Mouse (Mus musculus) v-Abl transformed pro-B cells (cell line): ENCODE measurements at regions not wholly inside any gene's neighbourhood (a gene's known extent, or its start where the extent isn't known, plus 50 kb on each side); places are given as distances from the start of the nearest gene placed in this dataset.

ENCODE experiments used
- in situ Hi-C, 2 experiments: fragments of 400-800 bp; cut with MboI; formaldehyde crosslinking; loops; one replicate each; pipeline ENCODE4 v1.15.1; 2025; ENCODE audit not compliant: unreplicated experiment in 2 of 2

DNA sequence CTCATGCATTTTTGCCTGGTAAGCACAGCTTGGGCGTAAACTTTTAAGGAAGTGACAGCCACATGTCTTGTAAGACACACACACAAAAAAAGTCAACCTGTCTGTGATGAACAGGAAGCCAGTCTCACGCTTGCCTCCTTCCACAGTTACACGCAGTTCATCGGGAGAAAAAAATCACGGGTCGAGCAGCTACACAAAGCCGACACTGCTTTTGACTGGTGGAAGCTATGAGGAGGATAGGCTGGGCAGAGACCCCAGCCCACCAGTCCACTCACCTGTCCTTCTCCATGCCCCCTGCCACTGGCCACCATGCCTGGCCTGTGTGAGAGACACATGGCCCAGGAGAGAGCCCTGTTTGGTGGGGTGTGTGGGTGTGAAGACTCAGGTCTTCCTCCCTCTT lies 119.2 kb downstream of the Ets2 start:
- in situ Hi-C loops: no loop called here

DNA sequence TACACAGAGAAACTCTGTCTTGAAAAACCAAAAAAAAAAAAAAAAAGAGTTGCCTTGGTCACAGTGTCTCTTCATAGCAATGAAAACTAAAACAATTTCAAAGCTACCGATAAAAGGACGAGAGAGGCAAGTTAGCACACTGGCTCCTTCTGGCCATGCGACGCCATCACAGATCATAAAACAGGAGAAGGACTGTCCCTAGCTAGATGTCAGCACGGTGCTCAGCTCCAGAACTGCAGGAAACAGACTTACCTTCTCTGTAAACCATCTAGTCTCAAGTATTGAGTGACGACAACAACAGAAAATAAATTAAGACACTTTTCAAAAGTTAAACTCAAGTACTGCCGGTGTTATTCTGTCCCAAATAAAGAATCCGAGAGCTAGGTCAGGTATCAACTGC lies 118.7 kb downstream of the Ets2 start:
- in situ Hi-C loops: no loop called here

DNA sequence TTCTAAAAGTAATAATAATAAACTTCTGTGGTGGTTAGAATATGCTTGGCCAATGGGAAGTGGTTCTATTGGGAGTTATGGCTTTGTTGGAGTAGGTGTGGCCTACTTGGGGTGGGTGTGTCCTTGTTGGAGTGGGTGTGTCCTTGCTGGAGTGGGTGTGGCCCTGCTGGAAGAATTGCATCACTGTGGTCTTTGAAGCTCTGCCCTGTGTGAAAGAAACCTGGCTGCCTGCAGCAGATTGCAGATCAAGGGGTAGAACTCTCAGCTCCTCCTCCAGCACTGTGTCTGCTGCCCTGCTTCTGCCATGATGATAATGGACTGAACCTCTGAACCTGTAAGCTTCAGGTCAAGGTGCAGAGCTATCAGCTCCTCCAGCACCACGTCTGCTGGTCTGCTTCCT lies 118.1 kb downstream of the Ets2 start:
- in situ Hi-C loops: no loop called here

DNA sequence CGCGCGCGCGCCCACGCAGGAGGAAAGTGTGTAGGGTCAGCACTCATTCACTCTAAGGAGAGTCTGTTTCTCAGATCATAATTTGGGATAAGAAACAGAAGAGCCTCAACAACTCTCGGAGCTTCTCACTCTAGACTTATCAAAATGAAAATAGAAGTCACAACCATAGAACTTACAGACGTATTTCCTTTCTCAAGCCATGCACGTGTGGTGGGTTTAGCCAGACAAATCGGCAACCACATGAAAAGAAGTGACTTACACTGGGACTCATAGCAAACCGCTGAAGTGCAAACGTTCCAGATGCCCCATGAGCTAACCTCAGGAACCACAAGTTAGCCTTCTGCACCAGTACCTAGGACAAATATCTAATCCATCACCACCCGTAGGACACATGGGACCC lies 114.1 kb downstream of the Ets2 start:
- in situ Hi-C loops: loop anchor here (5.0 to 10.0 kb wide), 2 partner anchors 89 to 111 kb away; partner anchors contain the start of gene Ets2 (in 1 of the 2)

DNA sequence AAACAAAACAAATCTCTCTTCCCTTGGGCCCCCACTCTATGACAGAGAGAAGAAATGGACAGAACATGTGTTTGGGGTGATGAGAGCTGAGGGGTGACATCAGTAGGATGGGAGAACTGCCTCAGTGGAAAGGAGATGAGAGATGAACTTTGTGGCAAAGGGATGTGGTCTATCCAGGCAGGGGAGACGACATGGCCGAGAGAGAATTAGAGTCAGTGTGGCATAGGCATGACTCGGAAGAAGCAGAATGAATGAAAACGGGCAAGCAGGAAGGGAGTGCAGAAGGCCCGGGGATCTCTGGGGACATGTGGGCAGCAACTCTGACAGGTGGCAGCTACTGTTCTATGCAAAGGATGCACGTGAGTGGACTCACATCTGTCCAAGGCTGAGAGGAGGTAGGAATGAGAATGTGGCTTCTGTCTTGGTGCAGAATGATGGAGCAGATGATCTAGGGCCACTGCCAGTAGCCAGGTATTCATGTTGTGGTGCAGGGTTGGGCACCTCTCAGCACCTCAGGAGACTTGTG lies 113.4 kb downstream of the Ets2 start:
- in situ Hi-C loops: loop anchor here (5.0 to 10.0 kb wide), 2 partner anchors 88 to 110 kb away; partner anchors contain the start of gene Ets2 (in 1 of the 2)

DNA sequence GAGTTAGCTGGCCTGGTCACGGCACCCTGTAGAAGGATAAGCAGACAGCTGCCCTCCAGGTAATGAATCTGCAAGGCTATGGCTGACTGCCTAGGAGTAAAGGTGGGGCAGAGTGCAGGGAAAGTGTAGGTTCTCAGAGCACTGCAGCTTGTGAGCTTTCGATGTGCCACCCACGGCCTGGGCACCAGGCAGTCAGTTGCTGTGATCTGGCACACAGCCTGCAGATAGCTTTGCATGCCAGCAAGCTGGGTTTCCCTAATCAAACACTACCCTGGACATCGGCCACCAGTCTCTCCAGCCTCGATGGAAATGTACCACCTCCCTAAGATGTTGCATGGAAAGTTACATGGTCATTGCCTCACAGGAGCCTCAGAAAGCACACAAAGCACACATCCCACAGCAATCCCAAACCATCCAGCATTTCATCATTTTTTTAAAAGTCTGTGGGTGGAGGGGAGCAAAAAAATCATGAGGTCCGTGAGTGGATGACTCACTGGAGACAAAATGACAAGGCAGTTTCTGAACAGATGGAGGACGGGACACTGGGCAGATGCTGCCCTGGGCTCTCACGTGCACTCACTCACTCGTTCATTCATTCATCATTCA lies 112.7 kb downstream of the Ets2 start:
- in situ Hi-C loops: loop anchor here (5.0 to 10.0 kb wide), 2 partner anchors 87 to 110 kb away; partner anchors contain the start of gene Ets2 (in 1 of the 2)

DNA sequence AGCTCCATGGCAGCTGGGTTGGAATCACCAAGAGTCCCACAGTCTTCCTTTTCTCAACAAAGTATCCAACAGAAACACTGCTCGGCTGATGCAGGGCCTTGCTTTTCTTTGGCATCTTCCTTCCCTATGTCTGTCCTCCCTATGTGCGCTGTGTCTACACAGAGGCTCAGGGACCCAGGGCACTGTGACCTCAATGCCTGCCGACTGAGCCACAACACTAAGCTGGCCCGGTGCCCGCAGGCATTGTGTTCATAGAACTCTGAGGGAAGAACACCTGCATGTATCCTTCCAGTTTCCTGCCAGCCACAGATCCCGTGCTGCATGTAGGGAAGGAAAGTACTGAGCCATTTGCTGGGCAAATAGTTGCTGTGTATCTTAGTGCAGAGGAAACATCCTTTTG lies 109.2 kb downstream of the Ets2 start:
- in situ Hi-C loops: loop anchor here in 1 of 2 experiments (10.0 kb wide), 1 partner anchor 106 kb away; the partner anchor contains the start of gene Ets2

DNA sequence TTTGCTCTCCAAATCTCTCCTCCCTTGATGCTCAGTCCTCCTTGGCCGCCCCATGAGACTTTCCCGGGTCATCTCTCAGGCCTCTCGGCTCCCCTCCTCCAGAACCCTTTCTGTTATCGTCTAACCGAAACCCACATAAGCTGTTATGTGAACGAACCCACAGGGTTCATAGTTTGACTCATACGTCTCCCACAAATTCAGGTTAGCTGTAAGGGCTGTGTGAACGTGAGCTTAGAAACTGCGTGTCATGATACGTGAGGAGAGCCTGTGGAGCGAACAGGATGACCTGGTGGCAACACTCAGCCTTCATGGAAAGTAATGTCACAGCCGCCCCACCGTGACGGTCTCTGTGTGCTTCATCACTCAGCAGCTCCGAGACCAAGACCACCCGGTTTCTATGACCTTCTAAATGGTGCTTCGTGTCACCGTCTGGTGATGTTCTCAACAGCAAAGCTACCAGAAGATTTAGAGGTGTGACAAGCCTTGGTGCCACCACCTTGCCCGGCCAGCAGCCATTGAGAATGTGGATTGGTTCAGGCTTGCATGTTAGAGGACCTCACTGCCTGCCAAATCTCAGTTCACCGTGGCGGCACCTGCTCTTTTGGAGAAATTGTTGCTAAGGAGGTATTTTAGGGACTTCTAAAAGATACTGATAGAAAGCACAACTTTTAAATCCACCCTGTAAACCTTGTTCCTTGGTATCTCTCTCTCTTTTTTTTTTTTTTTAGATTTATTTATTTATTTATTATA lies 107.4 kb downstream of the Ets2 start:
- in situ Hi-C loops: no loop called here

DNA sequence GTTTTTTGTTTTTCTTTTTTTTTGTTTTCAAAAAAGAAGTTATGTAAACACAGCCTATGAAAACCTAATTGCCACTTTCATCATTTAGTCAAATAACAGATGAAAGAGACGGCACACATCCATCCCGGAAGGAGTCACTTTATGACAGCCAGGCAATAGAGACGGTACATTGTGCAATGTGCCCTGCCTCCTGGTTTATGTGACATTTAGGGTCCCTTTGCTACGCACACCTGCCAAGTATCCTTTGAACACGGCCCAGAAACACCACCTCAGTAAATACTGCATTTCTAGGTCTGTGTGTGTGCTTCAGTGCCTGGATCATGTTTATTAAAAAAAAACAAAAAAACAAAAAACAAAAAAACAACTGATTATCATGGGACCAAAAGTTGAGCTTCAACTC lies 104.6 kb downstream of the Ets2 start:
- in situ Hi-C loops: no loop called here

DNA sequence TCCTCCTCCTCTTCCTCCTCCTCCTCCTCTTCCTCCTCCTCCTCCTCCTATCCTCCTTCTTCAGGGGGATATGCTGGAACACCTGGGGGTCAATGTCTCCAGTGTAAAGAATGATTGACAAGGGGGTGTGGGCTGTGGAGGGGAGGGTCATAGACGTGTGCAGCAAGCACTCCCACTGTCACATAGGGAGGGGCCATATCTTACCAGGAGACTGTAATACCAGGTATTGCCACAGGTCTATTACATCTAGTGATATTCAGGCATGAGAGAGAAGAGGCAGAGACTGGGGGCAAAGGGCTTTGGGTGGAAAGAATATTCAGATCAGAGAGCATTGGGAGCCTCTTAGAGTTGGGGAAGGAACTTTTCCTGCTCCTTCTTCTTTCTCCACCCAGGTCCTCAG lies 102.3 kb downstream of the Ets2 start:
- in situ Hi-C loops: no loop called here

DNA sequence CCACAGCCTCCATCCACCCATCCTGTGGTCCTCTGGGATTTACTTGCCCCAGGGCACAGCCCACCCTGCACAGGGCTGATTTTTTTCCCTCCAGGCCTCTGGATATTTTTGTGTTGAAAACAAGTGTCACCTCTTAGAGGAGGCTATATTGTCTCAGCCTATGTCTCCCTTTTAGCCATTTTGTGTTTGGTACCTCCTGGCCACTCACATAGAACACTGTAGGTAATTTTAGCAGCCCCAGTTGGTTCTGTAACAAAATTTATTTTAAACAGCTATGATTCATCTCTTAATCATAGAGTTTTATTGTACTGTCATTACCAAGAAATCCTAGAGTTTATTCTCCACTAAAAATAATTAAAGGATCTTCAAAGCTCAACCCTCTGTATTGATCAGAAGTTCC lies 100.8 kb downstream of the Ets2 start:
- in situ Hi-C loops: no loop called here

DNA sequence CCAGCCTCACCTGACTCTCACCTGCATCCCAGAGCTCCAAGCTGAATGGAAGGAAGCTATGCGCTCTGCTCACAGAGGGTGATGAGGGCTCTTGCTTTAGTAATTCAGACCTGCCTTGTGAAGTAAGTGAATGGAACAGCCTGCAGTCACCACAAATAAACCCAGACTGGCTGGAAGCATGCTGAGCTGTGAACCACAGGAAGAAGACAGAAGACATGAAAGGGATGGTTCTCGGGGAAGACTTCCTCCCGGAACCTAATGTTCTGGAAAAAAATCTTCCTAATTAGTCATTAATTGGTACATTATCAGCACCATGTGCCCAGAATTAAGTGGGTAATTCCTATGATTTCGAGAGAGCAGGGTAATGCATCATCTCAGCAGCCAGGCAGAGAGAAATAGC lies 100.3 kb downstream of the Ets2 start:
- in situ Hi-C loops: no loop called here

DNA sequence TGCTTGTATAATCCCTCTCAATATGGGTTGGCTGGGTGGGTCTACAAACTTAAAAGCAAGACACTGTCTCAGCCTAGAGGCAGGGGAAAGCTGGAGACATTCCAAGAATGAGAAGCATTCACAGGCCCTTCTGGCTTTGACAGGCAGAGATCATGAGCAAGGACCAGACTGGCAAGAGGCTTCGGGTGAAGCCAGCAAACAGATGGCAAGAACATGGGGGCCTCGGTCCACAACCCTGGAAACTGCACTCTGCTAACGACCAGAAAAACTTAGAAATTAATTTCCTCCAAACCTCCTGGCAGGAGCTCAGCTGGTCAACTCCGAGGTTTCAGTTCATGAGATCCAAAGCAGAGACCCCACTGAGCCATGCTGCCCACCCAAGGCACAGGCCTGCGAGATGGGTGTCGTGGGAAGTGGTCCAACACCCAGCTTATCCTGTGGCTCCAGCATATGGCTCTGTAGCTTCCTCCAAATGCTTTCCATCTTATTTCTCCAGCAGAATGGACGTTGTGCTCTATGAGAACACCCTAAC lies 99.1 kb downstream of the Ets2 start:
- in situ Hi-C loops: no loop called here

DNA sequence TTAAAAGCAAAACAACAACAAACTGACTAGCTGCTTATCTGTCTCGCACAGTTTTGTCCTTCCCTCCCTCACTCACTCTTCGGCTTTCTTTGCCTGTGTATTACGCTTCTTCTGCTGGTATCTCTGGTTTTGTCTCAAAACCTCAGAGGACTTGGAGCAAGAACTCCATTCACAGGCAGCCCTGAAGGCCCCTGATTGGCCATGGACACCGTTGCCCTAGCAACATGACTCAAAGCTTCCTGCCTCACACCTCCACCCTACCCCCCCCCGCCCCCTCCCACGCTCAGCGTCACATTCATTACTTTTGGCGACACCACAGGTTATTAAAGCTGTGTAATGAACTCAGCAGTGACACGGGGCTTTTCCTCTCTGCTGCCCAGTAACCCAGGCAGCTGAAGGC lies 96.7 kb downstream of the Ets2 start:
- in situ Hi-C loops: no loop called here

DNA sequence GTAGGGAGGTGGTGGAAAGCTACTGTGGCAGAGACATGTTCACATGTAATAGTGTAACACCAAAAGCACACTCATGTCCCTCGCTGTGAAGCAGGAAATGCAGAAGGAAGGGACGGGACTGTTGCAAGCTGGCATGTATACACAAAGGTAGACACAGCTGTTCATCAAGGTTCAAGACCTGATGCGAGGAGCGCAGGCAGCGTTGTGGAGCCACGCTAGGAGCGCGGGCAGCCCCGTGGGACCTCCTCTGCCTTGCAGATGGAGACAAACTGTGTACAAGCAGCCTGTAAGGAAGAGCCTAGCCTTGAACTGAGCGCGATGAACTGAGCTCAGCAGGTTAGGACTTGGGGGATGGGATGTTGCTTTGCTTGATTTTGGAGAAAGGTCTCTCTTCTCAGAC lies 96.2 kb downstream of the Ets2 start:
- in situ Hi-C loops: no loop called here

DNA sequence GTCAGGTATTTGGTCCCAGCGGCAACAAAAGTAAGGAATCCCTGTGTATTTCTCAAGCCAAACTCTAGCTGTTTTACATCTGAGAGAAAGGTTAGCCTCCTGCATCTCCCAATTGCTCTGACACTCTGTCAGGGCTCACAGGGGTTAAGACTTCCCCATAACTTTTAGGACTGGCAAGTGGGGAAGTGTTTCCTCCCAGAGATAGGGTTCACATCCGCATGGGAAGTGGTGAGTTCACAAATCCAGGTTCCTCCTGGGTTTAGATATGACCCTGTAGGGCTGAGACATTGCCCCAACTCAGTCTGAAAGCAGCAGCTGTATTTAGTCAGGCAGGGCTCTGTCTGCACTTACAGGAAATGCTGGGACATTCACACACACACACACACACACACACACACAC lies 95.3 kb downstream of the Ets2 start:
- in situ Hi-C loops: no loop called here

DNA sequence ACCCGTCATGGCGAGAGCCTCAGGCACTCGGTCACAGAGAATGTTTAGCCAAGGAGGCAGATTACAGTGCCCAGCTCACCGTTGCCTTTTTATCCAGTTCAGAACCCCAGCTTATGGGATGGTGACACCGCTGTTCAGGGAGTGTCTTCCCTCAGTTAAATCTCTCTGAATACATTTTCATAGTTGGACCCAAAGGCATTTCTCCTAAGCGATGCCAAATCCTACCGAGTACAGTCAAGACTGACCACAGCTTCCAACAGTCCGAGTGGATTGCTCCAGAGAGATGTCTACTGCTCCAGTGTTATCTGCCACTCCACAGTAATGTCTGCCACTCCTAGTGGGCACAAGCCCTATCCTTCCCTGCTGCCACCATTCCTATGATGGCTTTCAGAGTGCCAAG lies 93.0 kb downstream of the Ets2 start:
- in situ Hi-C loops: no loop called here

DNA sequence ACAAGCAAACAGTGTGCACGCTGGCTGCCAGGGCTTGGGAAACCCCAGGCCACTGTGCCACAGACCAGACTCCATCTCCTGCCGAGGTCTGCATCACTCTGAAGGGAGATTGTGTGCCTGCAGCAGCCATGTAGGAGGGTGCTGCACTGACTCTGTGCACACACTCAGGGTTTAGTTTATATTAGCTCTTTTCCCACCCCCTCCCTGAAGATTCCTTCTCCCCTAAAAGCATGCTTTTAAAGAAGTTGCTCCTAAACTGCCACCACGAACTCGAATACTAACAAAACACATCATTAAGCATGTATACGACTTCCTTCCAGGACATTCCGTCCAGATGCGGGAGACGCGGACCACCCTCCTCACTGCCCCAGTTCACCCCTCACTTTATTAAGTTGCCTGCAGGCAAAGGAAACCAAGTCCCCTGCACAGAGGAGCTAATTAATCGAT lies 92.4 kb downstream of the Ets2 start:
- in situ Hi-C loops: no loop called here

DNA sequence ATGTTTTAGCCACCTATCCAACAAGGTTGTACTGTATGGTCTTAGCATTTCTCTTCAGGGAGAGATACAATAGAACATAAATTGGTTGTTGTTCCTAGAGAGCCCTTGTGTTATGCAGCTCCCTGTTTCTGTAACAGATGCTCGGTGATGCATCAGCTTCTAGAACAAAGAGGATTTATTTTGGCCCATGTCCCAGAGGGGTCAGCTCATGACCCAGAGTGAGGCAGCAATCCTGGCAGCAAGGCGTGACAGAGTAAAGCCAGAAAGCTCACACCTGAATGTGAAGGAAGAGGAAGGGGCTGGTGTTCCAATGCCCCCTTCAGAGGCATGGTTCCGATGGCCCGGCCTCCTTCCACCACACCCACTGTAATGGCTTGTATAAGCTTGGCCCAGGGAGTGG lies 88.8 kb downstream of the Ets2 start:
- in situ Hi-C loops: no loop called here

DNA sequence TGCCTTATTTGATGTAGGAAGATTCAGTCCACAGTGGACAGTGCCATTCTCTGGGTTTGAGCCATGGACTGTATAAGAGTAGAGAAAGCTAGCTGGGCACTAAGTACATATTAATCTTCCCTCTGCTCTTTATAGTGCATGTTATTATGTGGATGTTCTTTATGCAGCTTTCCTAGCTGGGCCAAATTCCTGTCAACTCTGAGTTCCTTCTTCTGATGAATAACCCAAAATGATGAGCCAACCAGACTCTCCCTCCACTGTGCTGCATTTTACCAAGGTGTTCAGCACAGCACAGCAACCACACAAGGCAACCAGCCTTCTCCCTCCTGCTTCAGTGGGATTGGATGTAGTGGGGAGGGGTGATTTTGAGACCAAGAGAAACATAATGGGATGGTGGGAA lies 87.7 kb downstream of the Ets2 start:
- in situ Hi-C loops: no loop called here

DNA sequence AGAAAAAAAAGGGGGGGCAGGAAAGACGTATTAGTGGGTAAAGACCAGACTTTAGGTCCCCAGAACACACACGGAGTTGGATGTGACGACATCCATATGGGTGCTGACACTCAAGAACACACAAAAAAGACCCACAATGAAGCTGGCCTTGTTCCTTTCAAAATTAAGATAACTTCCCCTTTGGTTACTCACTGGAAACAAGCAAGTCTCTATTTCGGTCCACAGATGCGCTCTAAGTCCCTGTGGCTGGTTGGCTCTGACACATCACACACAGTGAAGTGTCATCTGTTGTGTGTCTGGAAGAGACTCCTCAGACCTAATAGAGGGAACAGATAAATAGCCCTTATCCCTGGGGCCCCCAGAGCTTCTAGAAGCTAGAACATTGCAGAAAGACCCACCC lies 79.8 kb downstream of the Ets2 start:
- in situ Hi-C loops: no loop called here

DNA sequence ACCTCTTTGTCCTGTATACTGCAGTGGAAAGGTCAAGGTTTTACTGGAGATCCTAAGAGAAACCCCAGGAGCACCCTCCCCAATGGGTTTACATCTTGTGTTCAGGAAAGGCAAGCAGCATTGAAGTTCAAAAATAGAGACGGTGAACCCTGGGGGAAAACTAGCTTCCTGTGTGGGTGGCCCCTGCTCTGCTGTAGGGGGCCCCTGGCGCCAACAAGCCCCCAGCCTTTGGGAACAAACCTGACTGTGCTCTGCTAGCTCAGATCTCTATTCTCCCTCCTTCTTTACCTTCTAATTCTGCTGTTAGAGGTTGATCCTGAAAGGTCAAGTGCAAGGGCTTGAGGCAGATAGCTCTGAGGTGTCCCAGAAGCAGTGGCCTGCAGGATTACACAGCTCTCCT lies 78.6 kb downstream of the Ets2 start:
- in situ Hi-C loops: no loop called here
